Mouse (Mus musculus) brain, embryonic 14.5 days (tissue): ENCODE measurements at regions not wholly inside any gene's neighbourhood (a gene's known extent, or its start where the extent isn't known, plus 50 kb on each side); places are given as distances from the start of the nearest gene placed in this dataset.

Experiments
- DNase-seq: peaks from one replicate; pipeline ENCODE4 v3.0.0-alpha.2; 2011; ENCODE audit warnings: low read depth
- CTCF ChIP-seq: fragments of 200-500 bp; IDR thresholded peaks from 2 replicates; pipeline ENCODE4 v1.5.1; 2012; ENCODE audit warnings: inconsistent platforms, mild to moderate bottlenecking, moderate library complexity, borderline replicate concordance; ENCODE audit not compliant: insufficient read depth, insufficient read length; ENCODE audit errors: extremely low read depth
- POLR2A ChIP-seq: fragments of 200-500 bp; IDR thresholded peaks from 2 replicates; pipeline ENCODE4 v1.6.1; 2012; ENCODE audit warnings: mild to moderate bottlenecking, inconsistent platforms, borderline replicate concordance; ENCODE audit not compliant: poor library complexity, insufficient read depth, insufficient read length, severe bottlenecking; ENCODE audit errors: extremely low read depth

DNA sequence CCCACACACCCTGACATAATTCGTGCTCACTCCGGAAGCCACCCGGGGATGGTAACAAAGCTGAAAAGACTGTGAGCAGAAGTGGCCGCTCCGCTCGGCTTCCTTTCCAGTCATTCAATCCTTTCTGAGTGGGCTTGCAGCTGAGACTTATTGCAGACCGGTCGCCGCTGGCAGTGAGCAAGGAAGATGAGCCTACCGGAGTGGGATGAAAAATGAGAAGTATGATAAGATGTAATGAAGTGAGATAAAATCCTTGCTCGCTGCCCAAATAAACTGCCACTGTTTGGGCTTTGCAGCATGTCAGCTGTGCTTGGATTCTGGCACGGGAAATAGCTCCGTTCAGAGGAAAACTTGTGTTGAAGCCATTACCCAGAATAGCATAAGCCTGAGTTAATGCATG lies 82.7 kb upstream of the Lingo2 start:
- TF ChIP-seq CTCF (no peak), POLR2A (no peak)
- DNase-seq, result peak; percentile 47
